8 mouse cellular contexts compared by ENCODE assay signal in genomic region chr15:98699190-98700105, GRCm38 (mm10). TPM values are rescaled to one million over a fixed set of nuclear protein-coding genes. Genes with fewer than 3 reads are reported as not detected.
DNase-seq lines count a peak whose midpoint lies in the region; ATAC-seq and TF ChIP-seq lines count a peak whose summit lies in the region.

No protein-coding gene starts in this region.

- H3K4me2 ChIP-seq in heart, embryonic 13.5 days = peak overlapping the region; percentile 71
- peak overlapping the region; percentile 59 for H3K4me2 ChIP-seq in liver, embryonic 11.5 days

- peak; percentile 88 for ATAC-seq in erythroblast, adult 5-6 weeks (replicated peaks; ENCODE audit: low FRiP score, poor library complexity, severe bottlenecking)
- ATAC-seq in heart, embryonic 13.5 days (ENCODE audit: extremely low read depth, insufficient number of reproducible peaks, low FRiP score, low TSS enrichment) = peak; percentile 59; the same call in 1 of the 2 replicates
- peak; percentile 64 for ATAC-seq in liver, embryonic 11.5 days (replicated peaks; ENCODE audit: low FRiP score)

- no peaks in the 10 kb centered on the region for H3K4me1 ChIP-seq in bone marrow macrophage, adult 2 months (ENCODE audit: control insufficient read depth, insufficient read depth, low read length)
- peaks cover 7% of the 10 kb centered on the region; the same call in 1 of the 2 replicates for H3K4me1 ChIP-seq in heart, embryonic 13.5 days
- peaks cover 11% of the 10 kb centered on the region; the same call in 1 of the 2 replicates for H3K4me1 ChIP-seq in liver, embryonic 11.5 days (replicated peaks; ENCODE audit: control insufficient read depth, insufficient read depth, low read length)

- peaks cover 47% of the 10 kb centered on the region for H3K27me3 ChIP-seq in heart, embryonic 13.5 days (replicated peaks)
- H3K27me3 ChIP-seq in liver, embryonic 11.5 days (replicated peaks; ENCODE audit: control insufficient read depth, insufficient read depth, low read length) = peaks cover 48% of the 10 kb centered on the region
- H3K27me3 ChIP-seq in splenic B cell, adult 2 months (ENCODE audit: control insufficient read depth, insufficient read depth, low read length, poor library complexity, severe bottlenecking) = 0 out of 2 replicates have a peak, but pooled peaks cover 2% of the 10 kb centered on the region

- 5% methylated on average over 40 of the region's 40 CpGs for WGBS in heart, embryonic 13.5 days
- WGBS in liver, embryonic 11.5 days = 7% methylated on average over 40 of the region's 40 CpGs

- peak overlapping the region; percentile 73 for H3K9ac ChIP-seq in heart, embryonic 13.5 days
- H3K9ac ChIP-seq in liver, embryonic 11.5 days (ENCODE audit: low read depth, low read length) = no peak overlapping the region

- peak; percentile 49; the same call in 1 of the 2 replicates for TF ChIP-seq CTCF in bone marrow macrophage, adult 2 months (IDR thresholded peaks at IDR 0.05; ENCODE audit: low read depth, low read length)

- no peak for TF ChIP-seq POLR2A in bone marrow macrophage, adult 2 months (IDR thresholded peaks at IDR 0.05; ENCODE audit: borderline replicate concordance, low read depth, low read length)

- no peaks in the 10 kb centered on the region for H3K36me3 ChIP-seq in heart, embryonic 13.5 days
- H3K36me3 ChIP-seq in liver, embryonic 11.5 days (ENCODE audit: control insufficient read depth, insufficient read depth, low read length) = no peaks in the 10 kb centered on the region
- H3K36me3 ChIP-seq in splenic B cell, adult 2 months (ENCODE audit: control insufficient read depth, insufficient read depth, low read length, poor library complexity, severe bottlenecking) = no peaks in the 10 kb centered on the region

- no peaks in the 10 kb centered on the region for H3K9me3 ChIP-seq in heart, embryonic 13.5 days
- no peaks in the 10 kb centered on the region for H3K9me3 ChIP-seq in liver, embryonic 11.5 days (ENCODE audit: control insufficient read depth, low read length)

- DNase-seq in A20 (ENCODE audit: low read depth, low spot score) = peak; percentile 85
- DNase-seq in kidney, postnatal 10 days = peak; percentile 94
- DNase-seq in liver, embryonic 11.5 days (ENCODE audit: low spot score) = peak; percentile 87
- DNase-seq in naive thymus-derived CD4-positive, alpha-beta T cell, adult 2 months (ENCODE audit: low read depth) = peak; percentile 88
- DNase-seq in splenic B cell, adult 2 months (ENCODE audit: low read depth, low spot score) = peak; percentile 83

- H3K4me3 ChIP-seq in bone marrow macrophage, adult 2 months (ENCODE audit: insufficient read depth, low read length) = peak overlapping the region; percentile 16; the same call in 1 of the 2 replicates
- peak overlapping the region; percentile 45 for H3K4me3 ChIP-seq in heart, embryonic 13.5 days
- H3K4me3 ChIP-seq in liver, embryonic 11.5 days (ENCODE audit: low read depth, low read length) = peak overlapping the region; percentile 29

- H3K27ac ChIP-seq in bone marrow macrophage, adult 2 months (ENCODE audit: insufficient read depth, low read depth, low read length) = no peak overlapping the region
- H3K27ac ChIP-seq in heart, embryonic 13.5 days (replicated peaks) = no peak overlapping the region
- no peak overlapping the region for H3K27ac ChIP-seq in liver, embryonic 11.5 days (ENCODE audit: low read depth, low read length)

RNA-seq across cellular contexts. Expression of gene Ccdc65, which starts 8.6 kb away (rescaled TPM):
- polyA plus RNA-seq in bone marrow macrophage, adult 2 months (2012; ENCODE audit: insufficient read depth, insufficient read length, missing spikeins) = not detected in 2 replicates
- total RNA-seq in erythroblast, adult 5-6 weeks (2015; ENCODE audit: low replicate concordance) = not detected in 2 replicates
- total RNA-seq in erythroblast, adult 5-6 weeks (2017; ENCODE audit: low replicate concordance) = not detected in 2 replicates
- polyA plus RNA-seq in heart, embryonic 13.5 days (2015; fragmentation: Nextera tagmentation; extraction: Ambion mirVana) = 0.32 and 0.39 TPM in 2 replicates
- polyA plus RNA-seq in liver, embryonic 11.5 days (2014; fragmentation: Nextera tagmentation; extraction: Ambion mirVana) = 0.09 and 0.19 TPM in 2 replicates

RNA-seq across cellular contexts. Expression of gene Rnd1, which starts 22.2 kb away (rescaled TPM):
- 1.1 TPM in 2 replicates for polyA plus RNA-seq in bone marrow macrophage, adult 2 months (2012; ENCODE audit: insufficient read depth, insufficient read length, missing spikeins)
- 4.4 TPM in 1 of 2 replicates, not detected in the other for total RNA-seq in erythroblast, adult 5-6 weeks (2015; ENCODE audit: low replicate concordance)
- 0.42 and 2.2 TPM in 2 replicates for total RNA-seq in erythroblast, adult 5-6 weeks (2017; ENCODE audit: low replicate concordance)
- polyA plus RNA-seq in heart, embryonic 13.5 days (2015; fragmentation: Nextera tagmentation; extraction: Ambion mirVana) = 1.3 TPM in 2 replicates
- polyA plus RNA-seq in liver, embryonic 11.5 days (2014; fragmentation: Nextera tagmentation; extraction: Ambion mirVana) = 0.60 and 0.68 TPM in 2 replicates

RNA-seq across cellular contexts. Expression of gene Fkbp11, which starts 28.6 kb away (rescaled TPM):
- 0.93 TPM in 1 of 2 replicates, not detected in the other for polyA plus RNA-seq in bone marrow macrophage, adult 2 months (2012; ENCODE audit: insufficient read depth, insufficient read length, missing spikeins)
- 1.2 TPM in 1 of 2 replicates, not detected in the other for total RNA-seq in erythroblast, adult 5-6 weeks (2015; ENCODE audit: low replicate concordance)
- total RNA-seq in erythroblast, adult 5-6 weeks (2017; ENCODE audit: low replicate concordance) = 0.84 and 1.0 TPM in 2 replicates
- polyA plus RNA-seq in heart, embryonic 13.5 days (2015; fragmentation: Nextera tagmentation; extraction: Ambion mirVana) = 19.8 and 24.5 TPM in 2 replicates
- 101 and 105 TPM in 2 replicates for polyA plus RNA-seq in liver, embryonic 11.5 days (2014; fragmentation: Nextera tagmentation; extraction: Ambion mirVana)

RNA-seq across cellular contexts. Expression of gene Ddx23, which starts 36.8 kb away (rescaled TPM):
- polyA plus RNA-seq in bone marrow macrophage, adult 2 months (2012; ENCODE audit: insufficient read depth, insufficient read length, missing spikeins) = 83.1 and 84.9 TPM in 2 replicates
- 9.4 and 10.4 TPM in 2 replicates for total RNA-seq in erythroblast, adult 5-6 weeks (2015; ENCODE audit: low replicate concordance)
- 32.3 and 40.2 TPM in 2 replicates for total RNA-seq in erythroblast, adult 5-6 weeks (2017; ENCODE audit: low replicate concordance)
- polyA plus RNA-seq in heart, embryonic 13.5 days (2015; fragmentation: Nextera tagmentation; extraction: Ambion mirVana) = 16.5 and 20.8 TPM in 2 replicates
- polyA plus RNA-seq in liver, embryonic 11.5 days (2014; fragmentation: Nextera tagmentation; extraction: Ambion mirVana) = 18.8 and 19.4 TPM in 2 replicates

Comparison
In these comparisons a context has a peak if more than half of its experiments do, and no peak if none do; other contexts are left out.
1. RNA of gene Fkbp11, which starts 28.6 kb away (polyA plus RNA-seq): 101 to 105 TPM in liver, embryonic 11.5 days and 19.8 to 24.5 TPM in heart, embryonic 13.5 days; 0.93 TPM in bone marrow macrophage, adult 2 months; every median in the first group is over 10 times any median in the second.
2. Peak in every context shown above with its lines, with median percentiles within 50 percentile points of each other: DNase-seq, H3K4me3 ChIP-seq and ATAC-seq.